Mouse (Mus musculus) embryonic facial prominence, embryonic 13.5 days (tissue): ENCODE results near the gene Gm20878. TPM values are rescaled to one million over a fixed set of nuclear protein-coding genes. Genes with fewer than 3 reads are reported as not detected.
"Not testable (repeated sequence)": the region's sequence is repeated elsewhere in the genome, so short reads cannot be mapped to it uniquely, and the experiment has no call there.

Experiments
- ATAC-seq: fragments of 200-750 bp; cut with Nextera tagmentation; 2 replicates; pipeline ENCODE4 v1.8.0; 2017; ENCODE audit warnings: low read depth; ENCODE audit not compliant: insufficient number of reproducible peaks, insufficient read depth, low FRiP score, low TSS enrichment
- H3K27ac ChIP-seq: fragments of 300-500 bp; sonication (generic); 2 replicates; pipeline ENCODE4 v1.5.1; 2015; ENCODE audit warnings: moderate library complexity, mild to moderate bottlenecking, inconsistent platforms
- H3K27me3 ChIP-seq: fragments of 300-500 bp; sonication (generic); 2 replicates; pipeline ENCODE4 v1.6.1; 2015; ENCODE audit warnings: mild to moderate bottlenecking, inconsistent platforms
- H3K36me3 ChIP-seq: fragments of 300-500 bp; sonication (generic); 2 replicates; pipeline ENCODE4 v1.6.1; 2015; ENCODE audit warnings: mild to moderate bottlenecking, inconsistent platforms
- H3K4me1 ChIP-seq: fragments of 300-500 bp; sonication (generic); 2 replicates; pipeline ENCODE4 v1.6.1; 2015; ENCODE audit warnings: inconsistent platforms
- H3K4me2 ChIP-seq: fragments of 300-500 bp; sonication (generic); 2 replicates; pipeline ENCODE4 v1.6.1; 2015; ENCODE audit warnings: moderate library complexity, mild to moderate bottlenecking, inconsistent platforms
- H3K4me3 ChIP-seq: fragments of 300-500 bp; sonication (generic); 2 replicates; pipeline ENCODE4 v1.5.1; 2015; ENCODE audit warnings: mild to moderate bottlenecking, inconsistent platforms
- H3K9ac ChIP-seq: fragments of 300-500 bp; sonication (generic); 2 replicates; pipeline ENCODE4 v1.6.1; 2015; ENCODE audit warnings: mild to moderate bottlenecking, inconsistent platforms
- H3K9me3 ChIP-seq: fragments of 300-500 bp; sonication (generic); 2 replicates; pipeline ENCODE4 v1.6.1; 2016; ENCODE audit warnings: inconsistent platforms
- WGBS: fragments of 180-500 bp; shearing (Covaris S2); methylation state at CpG from one replicate; pipeline ENCODE4 v1.1.7; 2015; ENCODE audit warnings: mixed read lengths; 5-methylcytosine and 5-hydroxymethylcytosine counted together
- polyA plus RNA-seq: library from polyadenylated mRNA; unstranded; fragments of >200 nt; fragmentation: Nextera tagmentation; extraction: Ambion mirVana; gene quantifications from 2 replicates; pipeline ENCODE4 v1.2.1, GENCODE M21; 2015

The Gm20878 gene
- 3.5 and 3.8 TPM in 2 replicates for polyA plus RNA-seq

- H3K9me3 ChIP-seq, ATAC-seq, H3K36me3 ChIP-seq, H3K4me1 ChIP-seq, H3K27me3 ChIP-seq, H3K4me2 ChIP-seq, H3K4me3 ChIP-seq, H3K9ac ChIP-seq, H3K27ac ChIP-seq: not testable (repeated sequence)
- WGBS, result no CpG with 5 or more reads among the region's 8 CpGs
Observed at GRCm38 (mm10) chr4:41941272-41941671, at the start of gene Gm20878. Gm20878 (plus strand) TSS chr4:41941572.

- H3K9me3 ChIP-seq, ATAC-seq, H3K27ac ChIP-seq, H3K4me3 ChIP-seq, H3K9ac ChIP-seq, H3K36me3 ChIP-seq, H3K4me2 ChIP-seq, H3K27me3 ChIP-seq, H3K4me1 ChIP-seq: not testable (repeated sequence)
- WGBS, result no CpG with 5 or more reads among the region's 5 CpGs
Observed at GRCm38 (mm10) chr4:41903310-41903709, 38.1 kb upstream of the Gm20878 start, which contains the start of gene Gm21541. Gm21541 (plus strand) TSS chr4:41903610.

GRCm38 (mm10) chr4:41965758-41966157 lies 24.4 kb downstream of the Gm20878 start, which contains the start of gene Fam205a4:
Fam205a4 (plus strand) TSS chr4:41966058.
- H3K4me3 ChIP-seq, H3K9ac ChIP-seq, H3K36me3 ChIP-seq, H3K27ac ChIP-seq, ATAC-seq, H3K9me3 ChIP-seq, H3K27me3 ChIP-seq, H3K4me2 ChIP-seq, H3K4me1 ChIP-seq: not testable (repeated sequence)
- no CpG with 5 or more reads among the region's 1 CpGs for WGBS

Other genes with a start within 250 kb of the Gm20878 start
- gene Cntfr, start 244.5 kb upstream of the Gm20878 start, polyA plus RNA-seq, result 11.2 and 16.3 TPM in 2 replicates
- gene Il11ra1, start 241.6 kb upstream of the Gm20878 start, polyA plus RNA-seq, result 427 and 512 TPM in 2 replicates
- gene Rpp25l, start 228.0 kb upstream of the Gm20878 start, polyA plus RNA-seq, result 84.5 and 93.3 TPM in 2 replicates
- 123 and 128 TPM in 2 replicates for gene Dctn3, start 218.4 kb upstream of the Gm20878 start, polyA plus RNA-seq
- 0.15 and 0.20 TPM in 2 replicates for gene Arid3c, start 210.4 kb upstream of the Gm20878 start, polyA plus RNA-seq
- gene Galt, start 186.3 kb upstream of the Gm20878 start, polyA plus RNA-seq, result 43.4 and 47.9 TPM in 2 replicates
- 83.8 and 87.7 TPM in 2 replicates for gene Sigmar1, start 185.4 kb upstream of the Gm20878 start, polyA plus RNA-seq
- gene Ccl27a, start 167.3 kb upstream of the Gm20878 start, polyA plus RNA-seq, result 63.5 and 65.5 TPM in 2 replicates
- gene Gm21541, start 38.0 kb upstream of the Gm20878 start, polyA plus RNA-seq, result 8.7 and 16.9 TPM in 2 replicates
- gene Fam205a4, start 24.5 kb downstream of the Gm20878 start, polyA plus RNA-seq, result 0.37 TPM in 1 of 2 replicates, not detected in the other
- 0.44 TPM in 1 of 2 replicates, not detected in the other for gene Gm21093, start 93.2 kb downstream of the Gm20878 start, polyA plus RNA-seq
- not detected in 2 replicates for gene Gm3893, start 149.6 kb downstream of the Gm20878 start, polyA plus RNA-seq
- gene Gm13304, start 173.2 kb downstream of the Gm20878 start, polyA plus RNA-seq, result not detected in 2 replicates
- gene Gm13306, start 211.9 kb downstream of the Gm20878 start, polyA plus RNA-seq, result not detected in 2 replicates
- gene Gm13305, start 227.0 kb downstream of the Gm20878 start, polyA plus RNA-seq, result 0.79 and 1.9 TPM in 2 replicates